Mouse (Mus musculus): ENCODE results near the gene Nmral1.

GRCm38 (mm10) chr16:4667190-4667808 is 51.9 kb downstream of the Nmral1 start:
- TF ChIP-seq CTCF (IDR thresholded peaks at IDR 0.05; ENCODE audit: borderline replicate concordance, insufficient read depth, low read length) (peak; percentile 89), POLR2A (IDR thresholded peaks at IDR 0.05; ENCODE audit: low read depth, low read length) (no peak)
